Mouse (Mus musculus): ENCODE results near the gene Nol9.
"Not testable (repeated sequence)": the region's sequence is repeated elsewhere in the genome, so short reads cannot be mapped to it uniquely, and the experiment has no call there.

Nol9 gene

GRCm38 (mm10) chr4:152010707-152011134, 28.4 kb upstream of the Nol9 start:
- peak; percentile 68 for DNase-seq (ENCODE audit: low read depth, low spot score)

- no peak for DNase-seq (ENCODE audit: low read depth, low spot score)
Observed at GRCm38 (mm10) chr4:152011171-152011760, 27.9 kb upstream of the Nol9 start.

GRCm38 (mm10) chr4:152012109-152012508, 27.0 kb upstream of the Nol9 start:
- DNase-seq (ENCODE audit: low read depth, low spot score): no peak

- DNase-seq (ENCODE audit: low read depth, low spot score): peak; percentile 76
Observed at GRCm38 (mm10) chr4:152013036-152013813, 25.9 kb upstream of the Nol9 start.

GRCm38 (mm10) chr4:152019073-152019472, 20.0 kb upstream of the Nol9 start:
- DNase-seq (ENCODE audit: low read depth, low spot score): no peak

GRCm38 (mm10) chr4:152020024-152020423, 19.1 kb upstream of the Nol9 start:
- no peak for DNase-seq (ENCODE audit: low read depth, low spot score)

- DNase-seq (ENCODE audit: low read depth, low spot score): no peak
Observed at GRCm38 (mm10) chr4:152021568-152022097, 17.5 kb upstream of the Nol9 start.

- DNase-seq (ENCODE audit: low read depth, low spot score): no peak
Observed at GRCm38 (mm10) chr4:152022506-152022905, 16.6 kb upstream of the Nol9 start.

- no peak for DNase-seq (ENCODE audit: low read depth, low spot score)
Observed at GRCm38 (mm10) chr4:152024525-152024924, 14.6 kb upstream of the Nol9 start.

GRCm38 (mm10) chr4:152026751-152027508, 12.2 kb upstream of the Nol9 start:
- no peak for DNase-seq (ENCODE audit: low read depth, low spot score)

GRCm38 (mm10) chr4:152027524-152027923, 11.6 kb upstream of the Nol9 start, which contains the start of gene Zbtb48:
Zbtb48 (minus strand) TSS chr4:152027671.
- DNase-seq (ENCODE audit: low read depth, low spot score): peak; percentile 91

GRCm38 (mm10) chr4:152028456-152028855, 10.7 kb upstream of the Nol9 start:
- DNase-seq (ENCODE audit: low read depth, low spot score): no peak

GRCm38 (mm10) chr4:152029087-152029486, 10.0 kb upstream of the Nol9 start:
- DNase-seq (ENCODE audit: low read depth, low spot score): no peak

GRCm38 (mm10) chr4:152029997-152030396, 9.1 kb upstream of the Nol9 start:
- no peak for DNase-seq (ENCODE audit: low read depth, low spot score)

- no peak for DNase-seq (ENCODE audit: low read depth, low spot score)
Observed at GRCm38 (mm10) chr4:152032922-152033321, 6.2 kb upstream of the Nol9 start.

- DNase-seq (ENCODE audit: low read depth, low spot score): not testable (repeated sequence)
Observed at GRCm38 (mm10) chr4:152036464-152036863, 2.7 kb upstream of the Nol9 start.

GRCm38 (mm10) chr4:152038225-152038984, 716 bp upstream of the Nol9 start, which contains the start of gene Tas1r1:
Tas1r1 (minus strand) TSS chr4:152038568.
- DNase-seq (ENCODE audit: low read depth, low spot score): peak; percentile 75

- DNase-seq (ENCODE audit: low read depth, low spot score): no peak
Observed at GRCm38 (mm10) chr4:152039831-152040310, 750 bp downstream of the Nol9 start.

GRCm38 (mm10) chr4:152041924-152042641, 3.0 kb downstream of the Nol9 start:
- DNase-seq (ENCODE audit: low read depth, low spot score): no peak

- no peak for DNase-seq (ENCODE audit: low read depth, low spot score)
Observed at GRCm38 (mm10) chr4:152043171-152043570, 4.0 kb downstream of the Nol9 start.
